Mouse (Mus musculus): Measurements from ENCODE around the gene Gm20388.
A peak's percentile ranks its signal among the peaks of the same experiment; 100 is the strongest.

The Gm20388 gene

DNA sequence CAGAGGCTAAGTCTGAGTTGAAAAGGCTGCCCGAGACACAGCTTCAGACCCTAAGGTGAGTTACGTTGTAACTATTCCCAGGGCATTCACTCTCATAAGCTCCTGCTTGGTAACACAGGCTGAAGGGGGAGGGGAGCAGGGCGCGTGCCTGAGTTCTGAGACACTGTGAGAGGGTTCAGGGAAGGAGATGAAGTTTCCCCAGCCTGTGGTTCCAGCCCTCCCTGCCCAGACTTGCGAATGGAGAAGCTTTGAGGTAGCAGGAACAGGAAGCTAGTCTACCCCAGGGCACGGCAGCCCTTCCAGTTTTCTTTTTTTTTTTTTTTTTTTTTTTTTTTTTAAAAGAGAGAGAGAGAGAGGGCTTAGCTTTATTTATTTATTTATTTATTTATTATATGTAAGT, 1950.6 kb downstream of the Gm20388 start:
- DNase-seq, result no peak

GRCm38 (mm10) chr8:121861806-121862548, 1951.3 kb downstream of the Gm20388 start:
- no peak for DNase-seq

DNA sequence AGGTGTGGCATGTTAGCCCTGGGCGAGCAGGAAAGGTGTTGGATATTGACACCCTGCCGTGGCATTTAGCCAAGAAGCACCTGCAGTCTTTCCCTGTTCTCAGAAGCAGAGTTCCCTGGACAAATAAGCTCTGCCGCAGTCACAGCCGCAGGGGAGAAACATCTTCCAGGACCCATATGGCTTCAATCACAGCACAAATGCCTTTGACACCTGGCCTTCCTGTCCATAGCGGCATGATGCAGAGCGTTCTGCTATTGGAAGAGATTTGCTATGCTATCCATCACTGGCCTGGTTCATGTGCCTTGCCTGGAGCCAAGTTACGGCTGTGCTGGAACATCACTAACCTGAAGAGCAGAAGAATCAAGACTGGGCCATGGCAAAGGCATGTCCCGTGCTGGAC, 1954.7 kb downstream of the Gm20388 start:
- DNase-seq, result no peak

GRCm38 (mm10) chr8:121868196-121868595, 1957.6 kb downstream of the Gm20388 start:
- no peak for DNase-seq

DNA sequence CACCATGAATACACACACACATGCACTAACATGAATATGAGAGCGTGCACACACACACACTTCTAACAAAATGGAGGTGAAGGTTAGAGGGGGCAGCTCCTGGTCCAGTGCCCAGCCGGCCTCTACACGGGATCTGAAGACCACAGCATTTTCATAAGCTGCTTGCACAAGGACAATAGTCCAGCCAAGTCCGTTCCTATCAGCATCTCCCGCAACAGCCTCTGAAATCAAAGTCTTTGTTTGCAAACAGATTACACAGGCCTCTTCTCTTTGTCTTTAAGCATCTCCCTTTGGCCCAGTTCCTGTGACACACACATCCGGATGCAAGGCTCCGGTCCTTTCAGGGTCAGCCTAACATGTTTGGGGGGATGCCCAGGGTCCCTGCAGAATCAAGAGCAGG, 1958.3 kb downstream of the Gm20388 start:
- DNase-seq, result no peak

DNA sequence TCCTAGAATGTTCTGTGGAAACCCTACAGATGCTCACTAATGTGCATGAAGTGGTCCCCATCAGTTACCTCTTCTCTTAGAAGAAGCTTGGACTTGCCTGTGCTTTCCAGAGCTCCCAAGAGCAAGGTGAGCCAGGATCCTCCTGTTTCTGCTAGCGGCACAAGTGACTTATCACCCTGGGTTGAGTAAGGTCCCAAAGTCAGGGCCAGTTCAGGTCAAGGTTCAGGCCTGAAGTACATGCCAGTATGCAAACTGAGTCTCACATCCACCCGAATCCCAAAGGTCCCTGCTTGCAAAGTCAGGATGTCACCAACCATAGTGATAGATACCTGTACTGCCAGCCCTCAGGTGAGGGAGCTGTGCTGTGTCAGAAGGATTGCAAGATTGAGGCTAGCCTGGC, 1959.5 kb downstream of the Gm20388 start:
- DNase-seq, result no peak

- no peak for DNase-seq
These were observed 1961.3 kb downstream of the Gm20388 start for GRCm38 (mm10) chr8:121871833-121872440.

GRCm38 (mm10) chr8:121874031-121874430, 1963.4 kb downstream of the Gm20388 start:
- peak; percentile 13 to 21 for DNase-seq

GRCm38 (mm10) chr8:121875045-121875444, 1964.4 kb downstream of the Gm20388 start:
- DNase-seq, result no peak

DNA sequence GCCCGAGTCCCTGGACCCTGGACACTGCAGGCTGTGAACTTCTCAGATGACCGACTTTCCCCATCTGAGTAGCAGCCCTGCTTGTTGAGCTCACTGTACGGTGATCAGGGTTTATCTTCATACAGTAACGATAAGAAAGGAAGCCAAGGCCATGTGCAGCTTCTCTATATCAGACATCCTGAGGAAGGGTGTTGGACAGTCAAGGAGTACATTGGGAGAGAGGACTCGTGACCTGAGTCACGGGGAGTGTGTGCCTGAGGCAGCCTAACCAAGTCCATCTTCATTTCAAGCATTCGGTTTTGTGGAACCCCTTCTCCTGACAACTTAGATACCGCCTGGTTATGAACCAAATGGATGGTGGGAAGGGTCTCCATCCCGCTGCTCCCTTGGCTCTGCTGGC, 1964.9 kb downstream of the Gm20388 start:
- no peak for DNase-seq

DNA sequence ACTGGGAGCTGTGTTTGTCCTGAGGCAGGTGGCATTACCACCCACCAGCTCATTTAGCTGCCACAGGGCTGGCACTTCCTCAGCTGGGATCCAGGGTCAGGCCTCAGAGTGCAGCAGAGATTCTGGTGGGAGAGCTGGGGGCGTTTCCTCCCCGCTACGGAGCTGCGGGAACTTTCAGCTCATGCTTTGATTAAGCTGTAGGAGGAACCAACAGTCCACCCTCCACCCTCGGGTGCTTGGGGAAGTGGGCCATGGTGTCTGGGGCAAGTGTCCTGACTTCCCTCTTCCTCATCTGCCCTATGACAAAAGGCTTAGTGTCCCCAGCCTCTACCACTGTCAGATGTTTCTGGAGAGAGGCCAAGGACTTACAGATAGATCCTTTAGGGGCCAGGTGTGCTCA, 1966.6 kb downstream of the Gm20388 start:
- DNase-seq, result no peak

- DNase-seq, result no peak
These were observed 1967.3 kb downstream of the Gm20388 start for GRCm38 (mm10) chr8:121877828-121878480.

DNA sequence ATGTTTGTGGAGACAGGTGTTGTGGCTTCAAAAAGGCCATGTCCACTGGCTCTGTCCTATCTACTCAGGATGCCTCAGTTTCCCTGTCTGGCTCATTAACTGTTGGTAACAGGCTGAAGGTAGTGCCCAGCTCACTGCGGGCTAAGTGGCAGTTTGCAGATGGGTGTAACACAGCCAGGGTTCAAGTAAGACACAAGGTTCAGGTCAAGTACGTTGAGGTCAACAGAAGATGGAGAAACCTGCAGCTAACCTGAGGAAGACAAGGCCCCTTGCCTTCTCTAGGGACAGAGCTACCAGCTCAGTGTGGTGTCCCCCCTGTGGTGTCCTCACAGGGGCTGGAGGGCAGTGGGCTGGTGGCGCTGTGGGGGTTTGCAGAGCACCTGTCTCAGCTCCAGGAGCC, 1969.1 kb downstream of the Gm20388 start:
- no peak for DNase-seq

- DNase-seq, result no peak
These were observed 1970.2 kb downstream of the Gm20388 start for GRCm38 (mm10) chr8:121880818-121881217.

- DNase-seq, result no peak
These were observed 1971.3 kb downstream of the Gm20388 start for GRCm38 (mm10) chr8:121881921-121882320.

DNA sequence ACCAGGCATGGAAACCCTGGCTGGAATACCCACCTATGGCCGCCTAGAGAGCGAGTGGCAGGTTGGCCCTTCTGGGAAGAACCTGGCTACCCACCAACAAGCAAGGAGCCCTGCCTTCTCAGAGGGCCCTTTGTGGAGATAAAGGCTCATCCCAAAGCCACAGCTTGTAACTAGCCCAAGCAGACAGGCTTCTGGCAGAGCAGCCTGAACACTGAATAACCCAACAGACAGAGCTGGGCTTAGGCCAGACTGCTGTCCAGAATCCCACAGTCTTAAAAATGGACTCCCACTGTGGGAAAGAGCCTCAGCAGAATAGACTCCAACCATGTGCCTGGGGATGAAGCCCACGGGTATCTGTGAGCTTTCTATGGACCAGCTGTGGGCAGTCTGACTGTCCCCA, 1973.5 kb downstream of the Gm20388 start:
- no peak for DNase-seq

- no peak for DNase-seq
These were observed 1974.4 kb downstream of the Gm20388 start for GRCm38 (mm10) chr8:121885001-121885400.

DNA sequence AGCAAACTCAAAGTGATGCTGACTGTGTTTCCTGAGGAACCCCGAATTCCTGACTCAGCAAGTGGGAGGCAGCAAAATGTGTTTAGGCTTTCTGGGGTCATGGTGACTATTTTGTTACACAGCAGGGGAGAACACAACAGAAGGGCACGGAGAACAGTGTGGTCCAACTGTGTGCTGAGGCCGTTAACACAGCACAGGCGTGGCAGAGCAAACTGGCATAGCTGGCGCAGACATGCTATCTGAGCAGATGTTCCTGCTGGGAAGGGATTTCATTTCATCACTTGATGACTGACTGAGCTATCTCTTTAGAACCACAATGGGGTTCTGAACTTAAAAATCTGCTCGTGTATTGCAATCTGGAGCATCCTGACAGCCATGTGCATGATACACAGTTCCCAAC, 1974.8 kb downstream of the Gm20388 start:
- DNase-seq, result no peak

- DNase-seq, result no peak
These were observed 1976.9 kb downstream of the Gm20388 start for GRCm38 (mm10) chr8:121887547-121887946.

DNA sequence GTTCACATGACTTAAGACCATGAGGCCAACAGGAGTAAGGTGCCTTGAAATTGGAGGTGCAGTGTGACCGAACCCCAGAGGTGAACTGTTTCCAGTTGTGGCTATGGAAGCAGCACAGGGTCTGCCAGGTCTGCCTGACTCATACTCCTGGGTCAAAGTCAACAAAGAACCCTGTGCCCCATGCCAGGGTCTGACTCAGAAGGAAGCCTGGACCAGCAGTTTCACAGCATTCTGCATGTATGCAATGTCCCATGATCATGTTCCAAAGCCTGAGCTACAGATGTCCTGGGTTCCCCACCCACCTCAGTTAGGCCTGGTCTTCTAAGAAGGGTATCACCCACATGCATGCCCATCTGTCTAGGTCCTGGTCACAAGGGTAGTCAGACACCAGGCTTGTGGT, 1978.7 kb downstream of the Gm20388 start:
- no peak for DNase-seq

DNA sequence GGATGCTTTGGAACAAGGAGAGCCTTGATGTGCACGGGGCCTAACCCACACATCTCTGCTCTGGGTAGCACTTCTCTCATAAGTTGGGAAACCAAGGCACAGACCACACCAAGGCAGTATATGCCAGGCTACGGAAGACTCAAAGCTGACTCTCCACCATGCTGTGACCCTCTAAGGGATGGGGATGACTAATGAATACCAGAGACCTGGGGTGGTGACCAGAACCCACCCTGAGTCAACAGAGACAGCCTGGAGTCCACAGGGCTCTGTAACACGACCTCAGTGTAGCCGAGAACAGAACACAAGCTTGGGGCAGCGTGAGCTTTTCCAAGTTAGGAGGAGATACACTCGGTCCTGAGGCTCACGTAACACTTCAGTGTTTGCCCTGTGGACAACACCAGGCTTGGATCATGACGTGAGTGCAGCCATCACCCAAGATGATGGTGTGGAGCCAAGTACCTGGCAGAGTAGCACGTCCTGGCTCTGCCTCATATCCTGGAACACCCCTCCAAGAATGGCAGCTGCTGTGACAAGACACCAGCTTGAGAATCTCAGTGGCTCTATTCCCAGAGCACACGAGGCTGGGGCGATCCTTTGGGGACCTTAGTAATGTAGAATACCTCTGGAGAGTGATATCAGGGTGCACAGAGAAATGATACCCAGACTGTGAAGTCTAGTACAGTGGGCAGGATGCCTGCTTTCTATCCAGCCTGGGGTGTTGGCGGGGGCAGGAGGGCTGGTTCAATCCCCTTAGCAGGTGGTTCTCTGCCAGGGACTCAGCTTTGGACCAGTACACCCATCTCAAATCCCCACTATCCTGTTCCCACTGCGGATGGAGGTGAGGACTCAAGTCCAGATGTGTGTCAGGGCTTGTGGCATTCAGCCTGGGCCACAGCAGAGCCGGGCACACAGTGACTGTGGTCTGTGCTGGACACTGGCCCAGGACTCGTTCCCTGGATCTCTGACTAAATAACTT, 1979.5 kb downstream of the Gm20388 start:
- no peak for DNase-seq

DNA sequence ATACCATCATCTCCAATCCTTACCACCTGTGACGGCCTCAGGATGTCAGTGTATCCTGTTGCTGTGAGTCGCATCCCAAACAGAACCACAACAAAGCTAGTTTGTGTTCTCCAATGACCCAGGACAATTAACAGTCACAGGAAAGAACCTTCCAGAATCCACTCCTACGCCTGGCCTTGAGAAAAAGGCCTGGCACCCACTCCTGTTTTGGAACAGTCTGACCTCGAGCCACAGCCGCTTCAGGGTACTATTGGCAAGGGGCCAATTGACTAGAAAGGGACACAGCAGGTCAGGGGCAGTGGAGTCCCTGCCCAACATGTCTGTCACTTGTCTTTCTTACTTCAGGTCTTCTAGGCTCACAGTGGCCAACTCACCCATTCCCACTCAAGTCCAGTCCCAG, 1982.2 kb downstream of the Gm20388 start:
- no peak for DNase-seq

- DNase-seq, result no peak
These were observed 1985.3 kb downstream of the Gm20388 start for GRCm38 (mm10) chr8:121895910-121896309.

Measured in B cell, adult 2 months (primary cell).